Mouse (Mus musculus): ENCODE results near the gene Tatdn2.
A peak's percentile ranks its signal among the peaks of the same experiment; 100 is the strongest.

Gene Tatdn2

GRCm38 (mm10) chr6:113714276-113714675 lies 17.4 kb downstream of the Tatdn2 start:
- DNase-seq (ENCODE audit: low spot score): no peak

- DNase-seq (ENCODE audit: low spot score): no peak
Measured at GRCm38 (mm10) chr6:113714797-113715196, 17.9 kb downstream of the Tatdn2 start.

GRCm38 (mm10) chr6:113717541-113717940 lies 20.7 kb downstream of the Tatdn2 start:
- peak; percentile 60 for DNase-seq (ENCODE audit: low spot score)

- no peak for DNase-seq (ENCODE audit: low spot score)
Measured at GRCm38 (mm10) chr6:113719878-113720277, 23.0 kb downstream of the Tatdn2 start, which contains the start of gene Ghrl. Ghrl (minus strand) TSS chr6:113719880.

GRCm38 (mm10) chr6:113721061-113721460 lies 24.2 kb downstream of the Tatdn2 start:
- DNase-seq (ENCODE audit: low spot score): no peak

- no peak for DNase-seq (ENCODE audit: low spot score)
Measured at GRCm38 (mm10) chr6:113728181-113728580, 31.3 kb downstream of the Tatdn2 start.

- DNase-seq (ENCODE audit: low spot score): no peak
Measured at GRCm38 (mm10) chr6:113731296-113731695, 34.4 kb downstream of the Tatdn2 start.

- DNase-seq (ENCODE audit: low spot score): no peak
Measured at GRCm38 (mm10) chr6:113737318-113738046, 40.6 kb downstream of the Tatdn2 start.

- peak; percentile 90 for DNase-seq (ENCODE audit: low spot score)
Measured at GRCm38 (mm10) chr6:113740236-113741217, 43.7 kb downstream of the Tatdn2 start, which contains the start of gene Sec13. Sec13 (minus strand) TSS chr6:113740743.

GRCm38 (mm10) chr6:113741425-113741824 lies 44.6 kb downstream of the Tatdn2 start:
- no peak for DNase-seq (ENCODE audit: low spot score)

GRCm38 (mm10) chr6:113742321-113742720 lies 45.5 kb downstream of the Tatdn2 start:
- no peak for DNase-seq (ENCODE audit: low spot score)

GRCm38 (mm10) chr6:113743111-113743510 lies 46.3 kb downstream of the Tatdn2 start:
- no peak for DNase-seq (ENCODE audit: low spot score)

GRCm38 (mm10) chr6:113745117-113745516 lies 48.3 kb downstream of the Tatdn2 start:
- no peak for DNase-seq (ENCODE audit: low spot score)

GRCm38 (mm10) chr6:113747284-113747683 lies 50.4 kb downstream of the Tatdn2 start:
- no peak for DNase-seq (ENCODE audit: low spot score)

- no peak for DNase-seq (ENCODE audit: low spot score)
Measured at GRCm38 (mm10) chr6:113748351-113748750, 51.5 kb downstream of the Tatdn2 start.

- DNase-seq (ENCODE audit: low spot score): no peak
Measured at GRCm38 (mm10) chr6:113749119-113749685, 52.4 kb downstream of the Tatdn2 start.
